Mouse (Mus musculus) kidney, embryonic 14.5 days (tissue): ENCODE results near the gene 5730596B20Rik. TPM values are rescaled to one million over a fixed set of nuclear protein-coding genes. Genes with fewer than 3 reads are reported as not detected.

Experiments
- ATAC-seq: fragments of 200-750 bp; cut with Nextera tagmentation; 2 replicates; pipeline ENCODE4 v1.8.0; 2017; ENCODE audit warnings: moderate number of reproducible peaks, mild to moderate bottlenecking, moderate TSS enrichment, moderate library complexity; ENCODE audit not compliant: low FRiP score, low TSS enrichment
- H3K27ac ChIP-seq: fragments of 300-500 bp; sonication (generic); 2 replicates; pipeline ENCODE4 v1.5.1; 2014; ENCODE audit warnings: low read depth, mild to moderate bottlenecking, low read length, moderate library complexity, mixed read lengths
- H3K27me3 ChIP-seq: fragments of 300-500 bp; sonication (generic); 2 replicates; pipeline ENCODE4 v1.6.1; 2014; ENCODE audit warnings: mild to moderate bottlenecking, low read length; ENCODE audit not compliant: control insufficient read depth, insufficient read depth
- H3K36me3 ChIP-seq: fragments of 300-500 bp; sonication (generic); 2 replicates; pipeline ENCODE4 v1.6.1; 2014; ENCODE audit warnings: low read length, mixed read lengths; ENCODE audit not compliant: control insufficient read depth, insufficient read depth
- H3K4me1 ChIP-seq: fragments of 300-500 bp; sonication (generic); 2 replicates; pipeline ENCODE4 v1.6.1; 2014; ENCODE audit warnings: low read length, mixed read lengths; ENCODE audit not compliant: control insufficient read depth, insufficient read depth
- H3K4me2 ChIP-seq: fragments of 300-500 bp; sonication (generic); replicated peaks from 2 replicates; pipeline ENCODE4 v1.6.1; 2014; ENCODE audit warnings: low read depth, mild to moderate bottlenecking, low read length
- H3K4me3 ChIP-seq: fragments of 300-500 bp; sonication (generic); 2 replicates; pipeline ENCODE4 v1.5.1; 2014; ENCODE audit warnings: mild to moderate bottlenecking, low read length
- H3K9ac ChIP-seq: fragments of 300-500 bp; sonication (generic); 2 replicates; pipeline ENCODE4 v1.6.1; 2014; ENCODE audit warnings: low read depth, mild to moderate bottlenecking, low read length, moderate library complexity
- H3K9me3 ChIP-seq: fragments of 300-500 bp; sonication (generic); 2 replicates; pipeline ENCODE4 v1.6.1; 2016; ENCODE audit warnings: low read length; ENCODE audit not compliant: control insufficient read depth
- WGBS: fragments of 180-500 bp; shearing (Covaris S2); extraction: QIAGEN DNeasy Blood & Tissue Kit; methylation state at CpG from one replicate; pipeline ENCODE4 v1.1.7; 2014; 5-methylcytosine and 5-hydroxymethylcytosine counted together
- polyA plus RNA-seq: library from polyadenylated mRNA; unstranded; fragments of >200 nt; fragmentation: Nextera tagmentation; extraction: Ambion mirVana; gene quantifications from 2 replicates; pipeline ENCODE4 v1.2.1, GENCODE M21; 2014

Gene 5730596B20Rik
- polyA plus RNA-seq, 1 experiment from 2014 or later = 2.7 TPM

DNA sequence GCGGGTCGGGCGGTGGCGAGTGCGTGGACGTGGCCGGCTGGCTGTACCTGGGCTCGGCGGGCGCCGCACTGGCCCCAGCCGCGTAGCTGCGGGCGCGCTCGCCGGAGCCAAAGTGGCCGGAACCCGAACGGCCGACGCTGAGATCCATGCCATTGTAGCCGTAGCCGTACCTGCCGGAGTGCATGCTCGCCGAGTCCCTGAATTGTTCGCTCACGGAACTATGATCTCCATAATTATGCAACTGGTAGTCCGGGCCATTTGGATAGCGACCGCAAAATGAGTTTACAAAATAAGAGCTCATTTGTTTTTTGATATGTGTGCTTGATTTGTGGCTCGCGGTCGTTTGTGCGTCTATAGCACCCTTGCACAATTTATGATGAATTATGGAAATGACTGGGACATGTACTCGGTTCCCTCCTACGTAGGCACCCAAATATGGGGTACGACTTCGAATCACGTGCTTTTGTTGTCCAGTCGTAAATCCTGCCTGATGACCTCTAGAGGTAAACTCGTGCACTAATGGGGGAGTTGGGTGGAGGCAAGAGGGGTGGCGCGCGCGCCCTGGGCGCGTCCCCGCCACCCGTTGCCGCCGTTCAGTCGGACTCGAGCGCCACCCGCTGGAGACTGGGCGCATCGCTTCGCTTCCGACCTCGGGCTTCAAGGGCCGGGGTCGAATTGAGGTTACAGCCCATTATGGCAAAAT, 26.9 kb downstream of the 5730596B20Rik start, which contains the start of gene Hoxa5:
TSS of gene Hoxa5 (minus strand) at position 538 of the 703 bp plus-strand sequence.
- Histone ChIP-seq H3K9me3 (no peaks in the 10 kb centered on the region), H3K4me2 (peak within 1 kb of the TSS; percentile 97), H3K27ac (peak within 1 kb of the TSS; percentile 88), H3K36me3 (peaks cover 55% of the 10 kb centered on the region), H3K9ac (peak within 1 kb of the TSS; percentile 91), H3K4me1 (peaks cover 76% of the 10 kb centered on the region), H3K4me3 (peak within 1 kb of the TSS; percentile 65), H3K27me3 (no peaks in the 10 kb centered on the region; the same call in 1 of the 2 replicates)
- peak; percentile 70 for ATAC-seq
- WGBS = under 1% methylated on average over 65 of the region's 65 CpGs

DNA sequence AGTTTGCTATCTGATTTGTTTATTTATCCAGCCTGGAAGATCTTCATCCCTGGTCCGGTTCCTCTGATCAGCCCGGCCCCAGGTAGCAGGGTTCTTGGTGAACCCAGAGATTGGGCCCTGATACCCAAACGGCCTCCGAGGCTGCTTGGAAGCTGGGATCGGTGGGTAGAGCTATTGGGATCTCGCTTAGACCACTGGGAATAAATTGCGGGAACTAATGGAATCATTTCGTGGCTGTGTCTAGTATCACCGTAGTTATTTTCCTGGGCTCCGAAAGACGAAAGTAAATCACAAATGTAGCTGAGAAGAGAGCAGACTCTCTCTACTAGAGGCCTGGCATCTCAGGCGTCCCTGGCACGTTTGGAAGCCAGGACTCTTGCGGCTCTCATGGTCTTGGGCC, 27.9 kb downstream of the 5730596B20Rik start:
- Histone ChIP-seq H3K9me3 (no peaks in the 10 kb centered on the region), H3K36me3 (peaks cover 55% of the 10 kb centered on the region), H3K27ac (peak overlapping the region; percentile 76), H3K4me2 (peak overlapping the region; percentile 97), H3K9ac (peak overlapping the region; percentile 91), H3K27me3 (no peaks in the 10 kb centered on the region; the same call in 1 of the 2 replicates), H3K4me1 (peaks cover 78% of the 10 kb centered on the region), H3K4me3 (peak overlapping the region; percentile 65)
- ATAC-seq = no peak
- WGBS = 6% methylated on average over 14 of the region's 14 CpGs

DNA sequence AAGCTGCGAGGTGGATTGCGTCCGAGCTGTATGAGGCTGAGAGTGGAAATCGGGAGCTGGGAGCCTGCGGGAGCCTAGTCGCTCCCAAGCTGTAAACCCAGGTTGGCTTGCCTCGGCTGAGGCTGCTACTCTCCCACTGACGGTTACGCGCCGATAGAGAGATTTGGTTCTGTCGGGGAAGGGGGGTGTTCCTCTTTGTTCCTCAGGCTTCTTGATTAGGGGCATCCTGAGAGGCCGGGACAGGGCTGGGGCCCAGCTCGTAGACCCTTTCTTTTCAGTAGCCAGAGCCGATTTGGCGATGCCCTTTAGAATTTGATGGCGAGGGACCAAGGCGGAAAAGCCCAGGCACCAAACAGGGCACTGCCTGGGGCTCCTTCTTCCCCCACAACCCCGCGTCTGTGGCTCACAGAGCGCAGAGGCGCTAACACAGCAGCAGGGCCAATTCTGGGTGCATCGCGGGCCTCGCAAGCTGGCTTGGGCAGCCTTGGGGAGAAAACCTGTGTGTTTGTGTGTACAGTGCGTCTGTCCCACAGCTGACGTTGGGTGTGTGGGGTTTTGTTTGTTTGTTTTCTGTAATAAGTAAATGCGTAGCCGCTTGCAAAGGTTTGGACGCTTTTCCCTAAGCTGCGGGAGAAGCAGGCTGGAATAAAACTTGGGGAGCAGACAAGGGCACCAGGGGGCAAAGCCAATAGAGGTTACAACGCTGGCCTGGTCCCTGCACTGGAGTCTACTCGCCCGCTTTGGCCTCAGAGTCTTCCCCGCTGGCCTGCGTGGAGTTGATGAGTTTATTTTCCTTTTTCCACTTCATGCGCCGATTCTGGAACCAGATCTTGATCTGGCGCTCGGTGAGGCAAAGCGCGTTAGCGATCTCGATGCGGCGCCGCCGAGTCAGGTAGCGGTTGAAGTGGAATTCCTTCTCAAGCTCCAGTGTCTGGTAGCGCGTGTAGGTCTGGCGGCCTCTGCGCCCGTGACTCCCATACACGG, 28.6 kb downstream of the 5730596B20Rik start:
- 6% methylated on average over 55 of the region's 55 CpGs for WGBS
- Histone ChIP-seq H3K9ac (peak overlapping the region; percentile 91), H3K4me1 (peaks cover 71% of the 10 kb centered on the region), H3K9me3 (no peaks in the 10 kb centered on the region), H3K36me3 (peaks cover 51% of the 10 kb centered on the region), H3K27ac (peak overlapping the region; percentile 76), H3K27me3 (no peaks in the 10 kb centered on the region; the same call in 1 of the 2 replicates), H3K4me2 (peak overlapping the region; percentile 97), H3K4me3 (peak overlapping the region; percentile 65)
- no peak for ATAC-seq

DNA sequence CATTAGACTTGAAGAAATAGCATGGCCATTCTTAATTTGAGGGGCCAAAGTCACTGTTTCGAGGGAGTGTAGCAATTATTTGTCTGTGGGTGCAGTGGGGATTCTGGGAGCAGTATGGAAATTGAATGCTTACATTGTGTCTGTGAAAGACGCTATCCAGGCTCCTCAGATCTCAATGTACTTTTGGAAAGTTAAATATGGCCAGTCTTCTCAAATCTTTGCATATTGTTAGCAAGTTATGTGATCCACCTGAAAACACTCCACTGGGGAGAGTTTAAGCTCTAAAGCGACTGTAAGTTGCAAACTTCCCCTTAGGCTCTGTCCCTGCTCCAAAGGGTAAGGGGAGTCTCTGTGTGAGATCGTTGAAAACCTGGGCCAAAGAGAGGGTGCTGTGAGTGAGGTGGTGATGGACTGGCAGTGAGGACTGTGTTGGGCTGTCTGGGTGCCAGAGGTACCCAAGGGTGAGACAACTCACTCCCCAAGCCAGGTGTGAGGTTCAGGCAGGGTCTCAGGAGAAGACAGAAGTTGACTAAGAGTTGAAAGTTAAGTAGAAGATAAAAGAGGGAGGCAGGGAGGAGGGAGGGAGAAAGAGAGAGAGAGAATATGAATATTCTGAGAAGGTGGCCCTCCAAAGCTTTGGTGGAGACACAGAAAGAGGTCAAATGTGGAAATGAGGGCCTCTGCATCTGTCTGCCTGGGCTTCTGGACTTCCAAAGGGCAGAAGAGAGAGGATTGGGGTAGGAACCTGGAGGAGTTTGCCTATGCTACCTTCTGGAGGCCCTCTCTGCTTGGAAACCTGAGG, 29.8 kb downstream of the 5730596B20Rik start:
- WGBS = 12% methylated on average over 4 of the region's 4 CpGs
- H3K27ac ChIP-seq = peak overlapping the region; percentile 76
- H3K27me3 ChIP-seq = no peaks in the 10 kb centered on the region; the same call in 1 of the 2 replicates
- H3K9me3 ChIP-seq = no peaks in the 10 kb centered on the region
- no peak for ATAC-seq
- peaks cover 42% of the 10 kb centered on the region for H3K36me3 ChIP-seq
- H3K9ac ChIP-seq = peak overlapping the region; percentile 91
- peaks cover 60% of the 10 kb centered on the region for H3K4me1 ChIP-seq
- peak overlapping the region; percentile 97 for H3K4me2 ChIP-seq
- H3K4me3 ChIP-seq = peak overlapping the region; percentile 65; the same call in 1 of the 2 replicates

DNA sequence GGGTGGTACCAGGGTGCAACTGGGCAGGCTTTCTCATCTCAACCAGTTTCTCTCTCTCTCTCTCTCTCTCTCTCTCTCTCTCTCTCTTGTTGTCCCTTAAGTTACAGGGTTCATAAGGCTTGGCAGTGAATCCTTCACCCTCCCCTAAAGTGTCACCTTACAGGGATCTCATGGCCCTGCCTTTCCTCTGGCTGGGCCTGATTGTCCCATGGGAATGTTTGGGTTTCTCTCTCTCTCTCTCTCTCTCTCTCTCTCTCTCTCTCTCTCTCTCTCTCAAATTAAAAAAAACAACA, 30.3 kb downstream of the 5730596B20Rik start:
- H3K36me3 ChIP-seq = peaks cover 37% of the 10 kb centered on the region
- H3K9me3 ChIP-seq = no peaks in the 10 kb centered on the region
- peak overlapping the region; percentile 91 for H3K9ac ChIP-seq
- peak overlapping the region; percentile 97 for H3K4me2 ChIP-seq
- H3K4me1 ChIP-seq = peaks cover 55% of the 10 kb centered on the region
- ATAC-seq = no peak
- H3K4me3 ChIP-seq = peak overlapping the region; percentile 89
- peak overlapping the region; percentile 76 for H3K27ac ChIP-seq
- H3K27me3 ChIP-seq = no peaks in the 10 kb centered on the region; the same call in 1 of the 2 replicates

DNA sequence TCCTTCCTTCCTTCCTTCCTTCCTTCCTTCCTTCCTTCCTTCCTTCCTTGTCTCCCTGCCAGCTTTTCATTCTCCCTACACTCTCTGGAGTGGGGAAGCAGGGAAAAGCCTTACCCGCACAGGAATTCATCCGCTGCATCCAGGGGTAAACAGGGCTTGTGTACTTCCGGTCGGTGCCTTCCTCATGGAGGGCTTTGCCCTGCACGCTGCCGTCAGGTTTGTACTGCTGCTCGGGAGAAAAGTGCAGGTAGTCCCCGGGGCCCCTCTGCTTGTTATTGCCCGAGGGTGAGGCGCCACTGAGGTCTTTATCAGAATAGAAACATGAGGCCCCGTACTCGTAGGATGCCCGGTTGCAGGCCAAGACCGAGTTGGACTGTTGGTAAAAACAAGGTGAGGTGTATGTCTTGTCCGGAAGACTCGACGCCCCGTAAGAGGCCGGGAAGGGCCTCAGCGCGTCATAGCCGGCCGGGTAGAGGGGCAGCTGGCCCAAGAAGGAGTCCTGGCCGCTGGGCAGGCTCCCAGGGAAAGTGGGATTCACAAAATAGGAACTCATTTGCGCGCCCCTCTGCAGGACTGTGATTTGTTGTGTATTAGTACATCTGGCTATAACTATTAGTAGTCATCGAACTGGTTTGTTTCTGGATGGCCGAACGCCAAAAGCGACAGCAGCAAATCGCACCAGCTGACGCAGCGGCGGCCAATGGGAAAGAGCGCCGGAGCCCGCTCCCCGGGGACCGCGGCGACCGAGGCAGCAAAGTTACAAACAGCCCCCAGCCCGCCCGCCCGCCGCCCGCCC, 31.0 kb downstream of the 5730596B20Rik start, which contains the start of gene Hoxa6:
TSS of gene Hoxa6 (minus strand) at position 651 of the 796 bp plus-strand sequence.
- Histone ChIP-seq H3K27me3 (no peaks in the 10 kb centered on the region; the same call in 1 of the 2 replicates), H3K4me1 (peaks cover 49% of the 10 kb centered on the region), H3K9me3 (no peaks in the 10 kb centered on the region), H3K4me3 (peak within 1 kb of the TSS; percentile 89), H3K36me3 (peaks cover 32% of the 10 kb centered on the region), H3K9ac (peak within 1 kb of the TSS; percentile 91), H3K4me2 (peak within 1 kb of the TSS; percentile 97), H3K27ac (peak within 1 kb of the TSS; percentile 76)
- ATAC-seq = no peak
- 1% methylated on average over 47 of the region's 47 CpGs for WGBS

DNA sequence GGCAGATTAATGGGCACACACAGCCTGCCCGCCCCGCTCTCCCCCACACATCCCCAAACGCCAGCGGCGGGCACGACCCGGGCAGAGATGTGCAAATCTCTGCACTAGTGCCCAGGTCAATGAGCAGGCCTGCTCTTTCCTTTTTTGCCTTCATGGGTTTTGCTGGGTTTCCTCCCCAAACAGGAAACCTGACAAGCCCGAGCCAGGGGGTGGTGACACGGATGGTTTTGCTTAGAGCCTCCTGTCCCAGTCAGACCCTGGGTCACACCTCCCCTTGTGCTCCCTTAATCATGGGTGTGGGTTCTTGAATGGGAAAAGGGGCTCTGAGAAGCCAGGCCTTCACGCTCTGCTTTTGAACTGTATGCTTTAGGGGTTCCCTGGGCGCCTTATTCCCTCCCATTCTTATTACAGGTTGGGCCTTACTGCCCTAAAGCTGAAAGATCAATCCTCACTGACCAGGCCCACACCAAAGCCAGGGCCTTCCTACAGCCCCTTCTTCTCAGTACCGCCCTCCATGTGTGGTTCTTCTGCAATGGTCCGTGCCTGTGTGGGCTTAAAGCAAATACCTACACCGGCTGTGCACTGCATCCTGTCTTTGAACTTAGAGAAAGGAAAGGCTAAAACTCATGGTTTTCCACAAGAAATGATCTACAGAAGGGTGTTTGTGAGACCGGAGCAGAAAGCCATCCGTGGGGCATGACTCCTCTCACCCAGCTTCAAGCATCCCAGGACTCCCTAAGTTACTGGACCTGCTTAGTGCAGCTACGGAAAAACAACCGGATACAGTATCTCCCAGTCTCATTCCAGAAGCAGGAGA, 31.8 kb downstream of the 5730596B20Rik start:
- no peak for ATAC-seq

More for the DNA sequence above, 31.8 kb downstream of the 5730596B20Rik start:
- Histone ChIP-seq H3K27ac (peak overlapping the region; percentile 76), H3K4me3 (peak overlapping the region; percentile 89), H3K9ac (peak overlapping the region; percentile 91), H3K4me1 (peaks cover 45% of the 10 kb centered on the region), H3K27me3 (no peaks in the 10 kb centered on the region; the same call in 1 of the 2 replicates), H3K36me3 (peaks cover 26% of the 10 kb centered on the region), H3K9me3 (no peaks in the 10 kb centered on the region), H3K4me2 (peak overlapping the region; percentile 97)
- WGBS = 3% methylated on average over 18 of the region's 18 CpGs
